Mouse (Mus musculus) layer of hippocampus, postnatal 10 days (tissue): Measurements from ENCODE around the gene Bean1. TPM values are rescaled to one million over a fixed set of nuclear protein-coding genes. Genes with fewer than 3 reads are reported as not detected.

Experiments
- DNase-seq, 2 experiments: peaks; one replicate each; pipeline ENCODE4 v3.0.0; 2021; ENCODE audit warnings: low spot score in 2 of 2
- total RNA-seq, 2 experiments: library from RNA; stranded (reverse); gene quantifications; 2 replicates each; pipeline ENCODE4 v1.2.3; 2021

The Bean1 gene
- total RNA-seq, 2 experiments from 2014 or later = 13.9 to 15.0 TPM

- no peak for DNase-seq
Measured at GRCm38 (mm10) chr8:104169461-104169860, 781 bp upstream of the Bean1 start.

GRCm38 (mm10) chr8:104171050-104171620 is 893 bp downstream of the Bean1 start:
- DNase-seq = no peak

GRCm38 (mm10) chr8:104172420-104172819 is 2.2 kb downstream of the Bean1 start:
- no peak for DNase-seq

GRCm38 (mm10) chr8:104175848-104176527 is 5.7 kb downstream of the Bean1 start:
- no peak for DNase-seq

GRCm38 (mm10) chr8:104177054-104177453 is 6.8 kb downstream of the Bean1 start:
- no peak for DNase-seq

- DNase-seq = no peak
Measured at GRCm38 (mm10) chr8:104184905-104185304, 14.7 kb downstream of the Bean1 start.

GRCm38 (mm10) chr8:104186827-104187226 is 16.6 kb downstream of the Bean1 start:
- no peak for DNase-seq

- DNase-seq = no peak
Measured at GRCm38 (mm10) chr8:104187622-104188021, 17.4 kb downstream of the Bean1 start.

- no peak for DNase-seq
Measured at GRCm38 (mm10) chr8:104188459-104188858, 18.2 kb downstream of the Bean1 start.

- DNase-seq = no peak
Measured at GRCm38 (mm10) chr8:104190777-104191468, 20.7 kb downstream of the Bean1 start.

GRCm38 (mm10) chr8:104191496-104191895 is 21.3 kb downstream of the Bean1 start:
- DNase-seq = no peak

- no peak for DNase-seq
Measured at GRCm38 (mm10) chr8:104199802-104200201, 29.6 kb downstream of the Bean1 start.

GRCm38 (mm10) chr8:104201622-104202021 is 31.4 kb downstream of the Bean1 start:
- no peak for DNase-seq

- DNase-seq = no peak
Measured at GRCm38 (mm10) chr8:104202320-104202719, 32.1 kb downstream of the Bean1 start.

- DNase-seq = no peak
Measured at GRCm38 (mm10) chr8:104205292-104205691, 35.0 kb downstream of the Bean1 start.

GRCm38 (mm10) chr8:104217601-104218000 is 47.4 kb downstream of the Bean1 start:
- DNase-seq = no peak

- DNase-seq = peak; percentile 53 to 65
Measured at GRCm38 (mm10) chr8:104219079-104219478, 48.8 kb downstream of the Bean1 start.

- peak; percentile 84 to 86 for DNase-seq
Measured at GRCm38 (mm10) chr8:104219806-104220205, 49.6 kb downstream of the Bean1 start.

GRCm38 (mm10) chr8:104227048-104227447 is 56.8 kb downstream of the Bean1 start:
- DNase-seq = no peak

GRCm38 (mm10) chr8:104230377-104230776 is 60.1 kb downstream of the Bean1 start:
- no peak for DNase-seq

- no peak for DNase-seq
Measured at GRCm38 (mm10) chr8:104232039-104232438, 61.8 kb downstream of the Bean1 start.

- DNase-seq = no peak
Measured at GRCm38 (mm10) chr8:104232919-104233318, 62.7 kb downstream of the Bean1 start.
